Mouse (Mus musculus) CH12.LX (cell line): ENCODE results near the gene Ninj1.

Experiments
- CHD1 ChIP-seq: IDR thresholded peaks from 2 replicates; pipeline ENCODE4 v1.6.1; 2012; ENCODE audit warnings: low read depth, low read length, improper control_type of control experiment, inconsistent platforms
- CHD2 ChIP-seq: IDR thresholded peaks from 2 replicates; pipeline ENCODE4 v1.6.1; 2011; ENCODE audit warnings: low read length, improper control_type of control experiment
- E2F4 ChIP-seq: IDR thresholded peaks from 2 replicates; pipeline ENCODE4 v1.6.1; 2011; ENCODE audit warnings: low read depth, low read length, improper control_type of control experiment; ENCODE audit not compliant: insufficient replicate concordance
- ELF1 ChIP-seq: IDR thresholded peaks from 2 replicates; pipeline ENCODE4 v1.6.1; 2014; ENCODE audit warnings: low read depth, mild to moderate bottlenecking, inconsistent platforms, low read length, improper control_type of control experiment
- EP300 ChIP-seq: IDR thresholded peaks from 2 replicates; pipeline ENCODE4 v1.6.1; 2011; ENCODE audit warnings: low read length, improper control_type of control experiment
- KAT2A ChIP-seq: IDR thresholded peaks from 2 replicates; pipeline ENCODE4 v1.6.1; 2012; ENCODE audit warnings: low read length, improper control_type of control experiment, inconsistent platforms; ENCODE audit not compliant: insufficient replicate concordance
- POLR2A ChIP-seq: IDR thresholded peaks from 2 replicates; pipeline ENCODE4 v1.6.1; 2011; ENCODE audit warnings: low read depth, mild to moderate bottlenecking, improper control_type of control experiment, low read length
- UBTF ChIP-seq: IDR thresholded peaks from 2 replicates; pipeline ENCODE4 v1.6.1; 2012; ENCODE audit warnings: low read depth, mild to moderate bottlenecking, inconsistent platforms, low read length, improper control_type of control experiment, moderate library complexity
- ZMIZ1 ChIP-seq: IDR thresholded peaks from 2 replicates; pipeline ENCODE4 v1.6.1; 2012; ENCODE audit warnings: low read depth, mild to moderate bottlenecking, inconsistent platforms, low read length, improper control_type of control experiment

GRCm38 (mm10) chr13:49245251-49245650, 58.0 kb downstream of the Ninj1 start:
- TF ChIP-seq CHD1 = no peak
- no peak for TF ChIP-seq KAT2A
- TF ChIP-seq UBTF = no peak
- no peak for TF ChIP-seq POLR2A
- no peak for TF ChIP-seq ELF1
- TF ChIP-seq ZMIZ1 = no peak
- no peak for TF ChIP-seq EP300
- TF ChIP-seq CHD2 = no peak
- TF ChIP-seq E2F4 = no peak
